Mouse (Mus musculus) ES-E14 (cell line): ENCODE measurements around the gene Ift46.

ENCODE experiments used
- MAFK ChIP-seq: IDR thresholded peaks from 2 replicates; pipeline ENCODE4 v1.6.1; 2014; ENCODE audit warnings: mild to moderate bottlenecking, low read depth, low read length, inconsistent platforms; ENCODE audit not compliant: insufficient read depth
- ZNF384 ChIP-seq: IDR thresholded peaks from 2 replicates; pipeline ENCODE4 v1.6.1; 2012; ENCODE audit warnings: low read depth, low read length, inconsistent platforms

- TF ChIP-seq MAFK (no peak), ZNF384 (no peak)
Observed at GRCm38 (mm10) chr9:44826660-44827059, 59.0 kb downstream of the Ift46 start.
